Mouse (Mus musculus): ENCODE data around the gene Olfr68. TPM values are rescaled to one million over a fixed set of nuclear protein-coding genes. Genes with fewer than 3 reads are reported as not detected.
"Not testable (repeated sequence)": the region's sequence is repeated elsewhere in the genome, so short reads cannot be mapped to it uniquely, and the experiment has no call there.

Gene Olfr68
- polyA plus RNA-seq, 1 experiment from 2014 or later: not detected

GRCm38 (mm10) chr7:103813766-103814165, 34.3 kb upstream of the Olfr68 start, which contains the start of gene Hbb-bt:
TSS of gene Hbb-bt (minus strand) at chr7:103813996.
- 88% methylated on average over 3 of the region's 3 CpGs for WGBS
- TF ChIP-seq CTCF (IDR thresholded peaks at IDR 0.05; ENCODE audit: low read depth): no peak
- no peak within 1 kb of the TSS for H3K4me2 ChIP-seq (ENCODE audit: low read length)
- no peaks in the 10 kb centered on the region for H3K36me3 ChIP-seq (ENCODE audit: insufficient read depth, low read length)
- H3K9ac ChIP-seq (ENCODE audit: low read depth, low read length): no peak within 1 kb of the TSS
- DNase-seq (ENCODE audit: low spot score) (no peak), ATAC-seq (replicated peaks; ENCODE audit: low FRiP score, low read depth) (no peak)
- no peaks in the 10 kb centered on the region for H3K4me1 ChIP-seq (replicated peaks; ENCODE audit: insufficient read depth, low read length)
- H3K9me3 ChIP-seq (replicated peaks; ENCODE audit: low read length): no peaks in the 10 kb centered on the region
- no peaks in the 10 kb centered on the region for H3K27me3 ChIP-seq (ENCODE audit: insufficient read depth, low read length)
- no peak within 1 kb of the TSS for H3K27ac ChIP-seq
- H3K4me3 ChIP-seq (replicated peaks; ENCODE audit: low read depth, low read length): no peak within 1 kb of the TSS

- WGBS: no CpG with 5 or more reads among the region's 3 CpGs
- not testable (repeated sequence) for H3K4me3 ChIP-seq (replicated peaks; ENCODE audit: low read depth, low read length); ATAC-seq (replicated peaks; ENCODE audit: low FRiP score, low read depth); H3K9me3 ChIP-seq (replicated peaks; ENCODE audit: low read length); H3K27ac ChIP-seq; H3K4me1 ChIP-seq (replicated peaks; ENCODE audit: insufficient read depth, low read length); H3K4me2 ChIP-seq (ENCODE audit: low read length); H3K27me3 ChIP-seq (ENCODE audit: insufficient read depth, low read length); H3K36me3 ChIP-seq (ENCODE audit: insufficient read depth, low read length); H3K9ac ChIP-seq (ENCODE audit: low read depth, low read length); DNase-seq (ENCODE audit: low spot score)
These were observed 33.7 kb upstream of the Olfr68 start for GRCm38 (mm10) chr7:103813152-103813551.

GRCm38 (mm10) chr7:103812174-103812573, 32.7 kb upstream of the Olfr68 start:
- no peak overlapping the region for H3K27ac ChIP-seq
- no peak for DNase-seq (ENCODE audit: low spot score)
- no peaks in the 10 kb centered on the region for H3K36me3 ChIP-seq (ENCODE audit: insufficient read depth, low read length)
- H3K4me1 ChIP-seq (replicated peaks; ENCODE audit: insufficient read depth, low read length): no peaks in the 10 kb centered on the region
- no peak overlapping the region for H3K9ac ChIP-seq (ENCODE audit: low read depth, low read length)
- no peaks in the 10 kb centered on the region for H3K9me3 ChIP-seq (replicated peaks; ENCODE audit: low read length)
- no peak overlapping the region for H3K4me3 ChIP-seq (replicated peaks; ENCODE audit: low read depth, low read length)
- WGBS: 33% methylated on average over 1 of the region's 1 CpGs
- no peak for TF ChIP-seq CTCF (IDR thresholded peaks at IDR 0.05; ENCODE audit: low read depth)
- no peaks in the 10 kb centered on the region for H3K27me3 ChIP-seq (ENCODE audit: insufficient read depth, low read length)
- no peak overlapping the region for H3K4me2 ChIP-seq (ENCODE audit: low read length)
- no peak for ATAC-seq (replicated peaks; ENCODE audit: low FRiP score, low read depth)

GRCm38 (mm10) chr7:103811223-103811845, 31.8 kb upstream of the Olfr68 start:
- Histone ChIP-seq H3K9me3 (replicated peaks; ENCODE audit: low read length) (no peaks in the 10 kb centered on the region), H3K4me2 (ENCODE audit: low read length) (no peak overlapping the region), H3K27me3 (ENCODE audit: insufficient read depth, low read length) (no peaks in the 10 kb centered on the region), H3K4me1 (replicated peaks; ENCODE audit: insufficient read depth, low read length) (no peaks in the 10 kb centered on the region), H3K27ac (no peak overlapping the region), H3K36me3 (ENCODE audit: insufficient read depth, low read length) (no peaks in the 10 kb centered on the region), H3K9ac (ENCODE audit: low read depth, low read length) (no peak overlapping the region), H3K4me3 (replicated peaks; ENCODE audit: low read depth, low read length) (no peak overlapping the region)
- TF ChIP-seq CTCF (IDR thresholded peaks at IDR 0.05; ENCODE audit: low read depth): no peak
- WGBS: 86% methylated on average over 1 of the region's 1 CpGs
- ATAC-seq (replicated peaks; ENCODE audit: low FRiP score, low read depth) (no peak), DNase-seq (ENCODE audit: low spot score) (no peak)

- no peaks in the 10 kb centered on the region for H3K9me3 ChIP-seq (replicated peaks; ENCODE audit: low read length)
- no peaks in the 10 kb centered on the region for H3K27me3 ChIP-seq (ENCODE audit: insufficient read depth, low read length)
- no peak overlapping the region for H3K4me2 ChIP-seq (ENCODE audit: low read length)
- DNase-seq (ENCODE audit: low spot score) (no peak), ATAC-seq (replicated peaks; ENCODE audit: low FRiP score, low read depth) (no peak)
- no peak overlapping the region for H3K9ac ChIP-seq (ENCODE audit: low read depth, low read length)
- H3K27ac ChIP-seq: no peak overlapping the region
- no peaks in the 10 kb centered on the region for H3K4me1 ChIP-seq (replicated peaks; ENCODE audit: insufficient read depth, low read length)
- no peaks in the 10 kb centered on the region for H3K36me3 ChIP-seq (ENCODE audit: insufficient read depth, low read length)
- TF ChIP-seq CTCF (IDR thresholded peaks at IDR 0.05; ENCODE audit: low read depth): no peak
- H3K4me3 ChIP-seq (replicated peaks; ENCODE audit: low read depth, low read length): no peak overlapping the region
- WGBS: 76% methylated on average over 3 of the region's 3 CpGs
These were observed 31.2 kb upstream of the Olfr68 start for GRCm38 (mm10) chr7:103810746-103811145.

GRCm38 (mm10) chr7:103810296-103810695, 30.8 kb upstream of the Olfr68 start:
- 75% methylated on average over 1 of the region's 1 CpGs for WGBS
- Histone ChIP-seq H3K27me3 (ENCODE audit: insufficient read depth, low read length) (no peaks in the 10 kb centered on the region), H3K36me3 (ENCODE audit: insufficient read depth, low read length) (no peaks in the 10 kb centered on the region), H3K9me3 (replicated peaks; ENCODE audit: low read length) (no peaks in the 10 kb centered on the region), H3K27ac (no peak overlapping the region), H3K9ac (ENCODE audit: low read depth, low read length) (no peak overlapping the region), H3K4me2 (ENCODE audit: low read length) (no peak overlapping the region), H3K4me3 (replicated peaks; ENCODE audit: low read depth, low read length) (no peak overlapping the region), H3K4me1 (replicated peaks; ENCODE audit: insufficient read depth, low read length) (no peaks in the 10 kb centered on the region)
- no peak for TF ChIP-seq CTCF (IDR thresholded peaks at IDR 0.05; ENCODE audit: low read depth)
- ATAC-seq (replicated peaks; ENCODE audit: low FRiP score, low read depth) (no peak), DNase-seq (ENCODE audit: low spot score) (no peak)

GRCm38 (mm10) chr7:103809801-103810155, 30.3 kb upstream of the Olfr68 start:
- no peak overlapping the region for H3K9ac ChIP-seq (ENCODE audit: low read depth, low read length)
- H3K36me3 ChIP-seq (ENCODE audit: insufficient read depth, low read length): no peaks in the 10 kb centered on the region
- no peak overlapping the region for H3K4me2 ChIP-seq (ENCODE audit: low read length)
- no peak overlapping the region for H3K27ac ChIP-seq
- no peaks in the 10 kb centered on the region for H3K27me3 ChIP-seq (ENCODE audit: insufficient read depth, low read length)
- TF ChIP-seq CTCF (IDR thresholded peaks at IDR 0.05; ENCODE audit: low read depth): no peak
- H3K4me1 ChIP-seq (replicated peaks; ENCODE audit: insufficient read depth, low read length): no peaks in the 10 kb centered on the region
- DNase-seq (ENCODE audit: low spot score) (no peak), ATAC-seq (replicated peaks; ENCODE audit: low FRiP score, low read depth) (no peak)
- WGBS: 74% methylated on average over 1 of the region's 1 CpGs
- H3K4me3 ChIP-seq (replicated peaks; ENCODE audit: low read depth, low read length): no peak overlapping the region
- no peaks in the 10 kb centered on the region for H3K9me3 ChIP-seq (replicated peaks; ENCODE audit: low read length)

Measured in kidney, postnatal 0 days (tissue).